Mouse (Mus musculus): ENCODE data around the gene Tex33.
"Not testable (repeated sequence)": the region's sequence is repeated elsewhere in the genome, so short reads cannot be mapped to it uniquely, and the experiment has no call there.

The Tex33 gene

GRCm38 (mm10) chr15:78378556-78378955 is 17.2 kb downstream of the Tex33 start:
- in situ Hi-C loops (cut with MboI; ENCODE audit: low sequenced_read_pairs), result no loop called here

- in situ Hi-C loops (cut with MboI; ENCODE audit: low sequenced_read_pairs), result no loop called here
Observed at GRCm38 (mm10) chr15:78377859-78378258, 17.9 kb downstream of the Tex33 start.

- in situ Hi-C loops (cut with MboI; ENCODE audit: low sequenced_read_pairs), result no loop called here
Observed at GRCm38 (mm10) chr15:78374204-78374603, 21.5 kb downstream of the Tex33 start.

GRCm38 (mm10) chr15:78372796-78373195 is 22.9 kb downstream of the Tex33 start:
- in situ Hi-C loops (cut with MboI; ENCODE audit: low sequenced_read_pairs), result no loop called here

- in situ Hi-C loops (cut with MboI; ENCODE audit: low sequenced_read_pairs), result loop anchor here (10.0 kb wide), 1 partner anchor 185 kb away; no protein-coding TSS in a partner anchor
Observed at GRCm38 (mm10) chr15:78369641-78370040, 26.1 kb downstream of the Tex33 start.

- in situ Hi-C loops (cut with MboI; ENCODE audit: low sequenced_read_pairs), result loop anchor here (10.0 kb wide), 1 partner anchor 184 kb away; no protein-coding TSS in a partner anchor
Observed at GRCm38 (mm10) chr15:78368926-78369346, 26.8 kb downstream of the Tex33 start.

- in situ Hi-C loops (cut with MboI; ENCODE audit: low sequenced_read_pairs), result loop anchor here (10.0 kb wide), 1 partner anchor 183 kb away; no protein-coding TSS in a partner anchor
Observed at GRCm38 (mm10) chr15:78367811-78368210, 27.9 kb downstream of the Tex33 start.

- in situ Hi-C loops (cut with MboI; ENCODE audit: low sequenced_read_pairs), result loop anchor here (10.0 kb wide), 1 partner anchor 182 kb away; no protein-coding TSS in a partner anchor
Observed at GRCm38 (mm10) chr15:78366875-78367274, 28.8 kb downstream of the Tex33 start.

GRCm38 (mm10) chr15:78365916-78366315 is 29.8 kb downstream of the Tex33 start:
- in situ Hi-C loops (cut with MboI; ENCODE audit: low sequenced_read_pairs), result loop anchor here (10.0 kb wide), 1 partner anchor 181 kb away; no protein-coding TSS in a partner anchor

- in situ Hi-C loops (cut with MboI; ENCODE audit: low sequenced_read_pairs), result no loop called here
Observed at GRCm38 (mm10) chr15:78355548-78355947, 40.2 kb downstream of the Tex33 start.

- in situ Hi-C loops (cut with MboI; ENCODE audit: low sequenced_read_pairs), result no loop called here
Observed at GRCm38 (mm10) chr15:78354958-78355357, 40.8 kb downstream of the Tex33 start.

GRCm38 (mm10) chr15:78351586-78352165 is 44.0 kb downstream of the Tex33 start:
- in situ Hi-C loops (cut with MboI; ENCODE audit: low sequenced_read_pairs), result no loop called here

GRCm38 (mm10) chr15:78344567-78344966 is 51.1 kb downstream of the Tex33 start:
- in situ Hi-C loops (cut with MboI; ENCODE audit: low sequenced_read_pairs), result no loop called here

GRCm38 (mm10) chr15:78343683-78344082 is 52.0 kb downstream of the Tex33 start:
- in situ Hi-C loops (cut with MboI; ENCODE audit: low sequenced_read_pairs), result no loop called here

- in situ Hi-C loops (cut with MboI; ENCODE audit: low sequenced_read_pairs), result not testable (repeated sequence)
Observed at GRCm38 (mm10) chr15:78340919-78341318, 54.8 kb downstream of the Tex33 start.

GRCm38 (mm10) chr15:78339627-78340423 is 55.9 kb downstream of the Tex33 start:
- in situ Hi-C loops (cut with MboI; ENCODE audit: low sequenced_read_pairs), result loop anchor here (10.0 kb wide), 1 partner anchor 155 kb away; no protein-coding TSS in a partner anchor

GRCm38 (mm10) chr15:78334380-78334779 is 61.3 kb downstream of the Tex33 start:
- in situ Hi-C loops (cut with MboI; ENCODE audit: low sequenced_read_pairs), result loop anchor here (5.0 to 10.0 kb wide), 2 partner anchors 87 to 150 kb away; no protein-coding TSS in a partner anchor

- in situ Hi-C loops (cut with MboI; ENCODE audit: low sequenced_read_pairs), result loop anchor here (5.0 to 10.0 kb wide), 2 partner anchors 86 to 148 kb away; no protein-coding TSS in a partner anchor
Observed at GRCm38 (mm10) chr15:78332981-78333380, 62.7 kb downstream of the Tex33 start.

GRCm38 (mm10) chr15:78331523-78332340 is 64.0 kb downstream of the Tex33 start:
- in situ Hi-C loops (cut with MboI; ENCODE audit: low sequenced_read_pairs), result loop anchor here (5.0 to 10.0 kb wide), 2 partner anchors 84 to 147 kb away; no protein-coding TSS in a partner anchor

- in situ Hi-C loops (cut with MboI; ENCODE audit: low sequenced_read_pairs), result loop anchor here (5.0 to 10.0 kb wide), 2 partner anchors 83 to 146 kb away; no protein-coding TSS in a partner anchor
Observed at GRCm38 (mm10) chr15:78330706-78331105, 65.0 kb downstream of the Tex33 start.

Data from CH12F3 (cell line).